7 mouse cellular contexts compared by ENCODE assay signal in the genomic region with DNA sequence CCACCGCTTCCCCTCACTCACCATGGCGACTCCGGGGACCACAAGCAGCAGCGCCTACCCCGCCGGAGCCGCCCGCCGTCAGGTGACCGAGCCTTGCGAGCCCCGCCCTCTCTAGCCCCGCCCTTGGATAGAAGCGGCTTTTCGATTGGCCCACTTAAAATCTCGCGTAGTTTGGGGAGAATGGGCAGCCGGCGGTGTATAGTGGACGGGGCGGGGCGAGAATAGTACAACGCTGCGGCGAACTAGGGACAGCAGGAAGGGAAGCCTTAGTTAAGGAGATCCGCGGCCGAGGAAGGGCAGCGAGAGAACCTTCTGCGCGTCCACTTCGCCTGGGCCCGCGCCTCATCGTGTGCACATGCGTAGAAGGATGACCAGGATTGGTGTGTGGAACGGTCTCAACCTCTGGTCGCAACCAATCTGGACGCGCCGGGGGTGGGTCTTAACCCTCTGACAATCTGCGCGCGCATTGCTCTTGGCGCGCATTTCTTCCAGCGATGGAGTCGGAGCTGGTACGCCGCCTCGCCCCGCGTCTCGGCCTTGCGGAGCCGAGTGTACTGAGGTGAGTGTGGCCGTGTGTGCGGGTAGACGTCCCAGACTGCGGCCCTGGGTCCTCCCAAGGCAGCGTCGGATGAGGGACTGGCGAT. TPM values are rescaled to one million over a fixed set of nuclear protein-coding genes. Genes with fewer than 3 reads are reported as not detected.
DNase-seq lines count a peak whose midpoint lies in the region; ATAC-seq lines count a peak whose summit lies in the region.

Orc6 (plus strand) TSS at position 199 of the 644 bp plus-strand sequence.
Vps35 (minus strand) TSS at position 369 of the 644 bp plus-strand sequence.

- H3K27ac ChIP-seq in embryonic facial prominence, embryonic 11.5 days (replicated peaks; ENCODE audit: low read depth, low read length), result peak within 1 kb of the TSS; percentile 94
- peak within 1 kb of the TSS; percentile 94 for H3K27ac ChIP-seq in limb, embryonic 10.5 days
- H3K27ac ChIP-seq in midbrain, embryonic 13.5 days, result peak within 1 kb of the TSS; percentile 97

- H3K4me2 ChIP-seq in embryonic facial prominence, embryonic 11.5 days (ENCODE audit: low read depth, low read length), result peak within 1 kb of the TSS; percentile 65
- H3K4me2 ChIP-seq in midbrain, embryonic 13.5 days (replicated peaks), result peak within 1 kb of the TSS; percentile 85

- H3K4me1 ChIP-seq in embryonic facial prominence, embryonic 11.5 days (ENCODE audit: control insufficient read depth, insufficient read depth, low read length), result no peaks in the 10 kb centered on the region
- peaks cover 22% of the 10 kb centered on the region for H3K4me1 ChIP-seq in limb, embryonic 10.5 days
- peaks cover 37% of the 10 kb centered on the region for H3K4me1 ChIP-seq in midbrain, embryonic 13.5 days (replicated peaks)

- WGBS in embryonic facial prominence, embryonic 11.5 days, result under 1% methylated on average over 63 of the region's 63 CpGs
- WGBS in limb, embryonic 10.5 days, result under 1% methylated on average over 62 of the region's 63 CpGs
- WGBS in midbrain, embryonic 13.5 days, result under 1% methylated on average over 61 of the region's 63 CpGs

- ATAC-seq in embryonic facial prominence, embryonic 11.5 days (replicated peaks; ENCODE audit: insufficient number of reproducible peaks, low FRiP score, low TSS enrichment, low read depth), result peak; percentile 98
- ATAC-seq in granulocyte monocyte progenitor cell, adult 5-6 weeks (replicated peaks; ENCODE audit: poor library complexity, severe bottlenecking), result peak; percentile 91
- peak; percentile 98 for ATAC-seq in midbrain, embryonic 13.5 days

- DNase-seq in adrenal gland, postnatal 14 days, result peak; percentile 98
- DNase-seq in embryonic facial prominence, embryonic 11.5 days (ENCODE audit: low spot score), result peak; percentile 98
- DNase-seq in kidney, adult 11 months, result peak; percentile 95
- DNase-seq in limb, embryonic 10.5 days (ENCODE audit: low spot score), result peak; percentile 96
- peak; percentile 94 for DNase-seq in spleen, adult 12 weeks (ENCODE audit: low spot score)

- H3K4me3 ChIP-seq in embryonic facial prominence, embryonic 11.5 days (ENCODE audit: low read depth, low read length), result peak within 1 kb of the TSS; percentile 93
- H3K4me3 ChIP-seq in limb, embryonic 10.5 days, result peak within 1 kb of the TSS; percentile 90
- H3K4me3 ChIP-seq in midbrain, embryonic 13.5 days (replicated peaks), result peak within 1 kb of the TSS; percentile 92

- H3K27me3 ChIP-seq in embryonic facial prominence, embryonic 11.5 days (ENCODE audit: control insufficient read depth, insufficient read depth, low read length), result no peaks in the 10 kb centered on the region
- no peaks in the 10 kb centered on the region for H3K27me3 ChIP-seq in limb, embryonic 10.5 days (ENCODE audit: low read depth, poor library complexity, severe bottlenecking)
- no peaks in the 10 kb centered on the region for H3K27me3 ChIP-seq in midbrain, embryonic 13.5 days

- H3K9ac ChIP-seq in embryonic facial prominence, embryonic 11.5 days (replicated peaks; ENCODE audit: low read length), result peak within 1 kb of the TSS; percentile 91
- peak within 1 kb of the TSS; percentile 94 for H3K9ac ChIP-seq in midbrain, embryonic 13.5 days (replicated peaks)

- H3K9me3 ChIP-seq in embryonic facial prominence, embryonic 11.5 days (replicated peaks; ENCODE audit: control insufficient read depth, low read length), result no peaks in the 10 kb centered on the region
- no peaks in the 10 kb centered on the region for H3K9me3 ChIP-seq in limb, embryonic 10.5 days (replicated peaks)
- H3K9me3 ChIP-seq in midbrain, embryonic 13.5 days, result no peaks in the 10 kb centered on the region

- no peaks in the 10 kb centered on the region; the same call in 1 of the 2 replicates for H3K36me3 ChIP-seq in embryonic facial prominence, embryonic 11.5 days (replicated peaks; ENCODE audit: control insufficient read depth, insufficient read depth, low read depth, low read length)
- peaks cover 37% of the 10 kb centered on the region for H3K36me3 ChIP-seq in limb, embryonic 10.5 days
- peaks cover 14% of the 10 kb centered on the region for H3K36me3 ChIP-seq in midbrain, embryonic 13.5 days

RNA-seq across cellular contexts. Expression of gene Orc6, which starts in this region (rescaled TPM):
- total RNA-seq in adrenal gland, postnatal 14 days (2021), result 26.5 and 29.3 TPM in 2 replicates
- polyA plus RNA-seq in embryonic facial prominence, embryonic 11.5 days (2014; fragmentation: Nextera tagmentation; extraction: Ambion mirVana), result 158 and 166 TPM in 2 replicates
- 96.0 and 116 TPM in 2 replicates for total RNA-seq in granulocyte monocyte progenitor cell, adult 5-6 weeks (2014; fragmentation: Nextera tagmentation)
- 99.3 and 103 TPM in 2 replicates for total RNA-seq in granulocyte monocyte progenitor cell, adult 5-6 weeks (2017)
- 156 and 158 TPM in 2 replicates for polyA plus RNA-seq in limb, embryonic 10.5 days (2016; fragmentation: Nextera tagmentation; extraction: Ambion mirVana)
- polyA plus RNA-seq in midbrain, embryonic 13.5 days (2015; fragmentation: Nextera tagmentation; extraction: Ambion mirVana), result 76.5 and 90.4 TPM in 2 replicates

RNA-seq across cellular contexts. Expression of gene Vps35, which starts in this region (rescaled TPM):
- total RNA-seq in adrenal gland, postnatal 14 days (2021), result 83.8 and 84.2 TPM in 2 replicates
- polyA plus RNA-seq in embryonic facial prominence, embryonic 11.5 days (2014; fragmentation: Nextera tagmentation; extraction: Ambion mirVana), result 176 and 187 TPM in 2 replicates
- 72.7 and 83.0 TPM in 2 replicates for total RNA-seq in granulocyte monocyte progenitor cell, adult 5-6 weeks (2014; fragmentation: Nextera tagmentation)
- 108 and 149 TPM in 2 replicates for total RNA-seq in granulocyte monocyte progenitor cell, adult 5-6 weeks (2017)
- polyA plus RNA-seq in limb, embryonic 10.5 days (2016; fragmentation: Nextera tagmentation; extraction: Ambion mirVana), result 128 and 137 TPM in 2 replicates
- 170 and 177 TPM in 2 replicates for polyA plus RNA-seq in midbrain, embryonic 13.5 days (2015; fragmentation: Nextera tagmentation; extraction: Ambion mirVana)

Comparison
In these comparisons a context has a peak if more than half of its experiments do, and no peak if none do; other contexts are left out.
1. Peak in every context shown above with its lines: DNase-seq, ATAC-seq, H3K4me3 ChIP-seq and H3K27ac ChIP-seq.